Mouse (Mus musculus) liver, embryonic 13.5 days (tissue): Measurements from ENCODE around the gene 1110059E24Rik. TPM values are rescaled to one million over a fixed set of nuclear protein-coding genes. Genes with fewer than 3 reads are reported as not detected.
A peak's percentile ranks its signal among the peaks of the same experiment; 100 is the strongest.

ENCODE experiments used
- ATAC-seq: fragments of 200-750 bp; cut with Nextera tagmentation; 2 replicates; pipeline ENCODE4 v1.8.0; 2017; ENCODE audit warnings: low read depth, mild to moderate bottlenecking, moderate number of reproducible peaks, moderate library complexity
- DNase-seq: peaks from one replicate; pipeline ENCODE4 v3.0.0; 2022
- H3K27ac ChIP-seq: fragments of 300-500 bp; sonication (generic); 2 replicates; pipeline ENCODE4 v1.5.1; 2015; ENCODE audit warnings: moderate library complexity, mild to moderate bottlenecking, inconsistent platforms
- H3K27me3 ChIP-seq: fragments of 300-500 bp; sonication (generic); 2 replicates; pipeline ENCODE4 v1.6.1; 2015; ENCODE audit warnings: mild to moderate bottlenecking, inconsistent platforms
- H3K36me3 ChIP-seq: fragments of 300-500 bp; sonication (generic); 2 replicates; pipeline ENCODE4 v1.6.1; 2015; ENCODE audit warnings: mild to moderate bottlenecking, inconsistent platforms
- H3K4me1 ChIP-seq: fragments of 300-500 bp; sonication (generic); replicated peaks from 2 replicates; pipeline ENCODE4 v1.6.1; 2015; ENCODE audit warnings: inconsistent platforms
- H3K4me2 ChIP-seq: fragments of 300-500 bp; sonication (generic); 2 replicates; pipeline ENCODE4 v1.6.1; 2015; ENCODE audit warnings: inconsistent platforms, mild to moderate bottlenecking, moderate library complexity
- H3K4me3 ChIP-seq: fragments of 300-500 bp; sonication (generic); replicated peaks from 2 replicates; pipeline ENCODE4 v1.5.1; 2015; ENCODE audit warnings: mild to moderate bottlenecking, inconsistent platforms
- H3K9ac ChIP-seq: fragments of 300-500 bp; sonication (generic); 2 replicates; pipeline ENCODE4 v1.6.1; 2015; ENCODE audit warnings: mild to moderate bottlenecking, inconsistent platforms
- H3K9me3 ChIP-seq: fragments of 300-500 bp; sonication (generic); replicated peaks from 2 replicates; pipeline ENCODE4 v1.6.1; 2016; ENCODE audit warnings: inconsistent platforms
- WGBS: fragments of 180-500 bp; shearing (Covaris S2); methylation state at CpG from one replicate; pipeline ENCODE4 v1.1.7; 2015; ENCODE audit not compliant: insufficient replicate concordance; 5-methylcytosine and 5-hydroxymethylcytosine counted together
- polyA plus RNA-seq: library from polyadenylated mRNA; unstranded; fragments of >200 nt; fragmentation: Nextera tagmentation; extraction: Ambion mirVana; gene quantifications from 2 replicates; pipeline ENCODE4 v1.2.1, GENCODE M21; 2015

Gene 1110059E24Rik
- polyA plus RNA-seq, result 17.2 and 19.1 TPM in 2 replicates

DNA sequence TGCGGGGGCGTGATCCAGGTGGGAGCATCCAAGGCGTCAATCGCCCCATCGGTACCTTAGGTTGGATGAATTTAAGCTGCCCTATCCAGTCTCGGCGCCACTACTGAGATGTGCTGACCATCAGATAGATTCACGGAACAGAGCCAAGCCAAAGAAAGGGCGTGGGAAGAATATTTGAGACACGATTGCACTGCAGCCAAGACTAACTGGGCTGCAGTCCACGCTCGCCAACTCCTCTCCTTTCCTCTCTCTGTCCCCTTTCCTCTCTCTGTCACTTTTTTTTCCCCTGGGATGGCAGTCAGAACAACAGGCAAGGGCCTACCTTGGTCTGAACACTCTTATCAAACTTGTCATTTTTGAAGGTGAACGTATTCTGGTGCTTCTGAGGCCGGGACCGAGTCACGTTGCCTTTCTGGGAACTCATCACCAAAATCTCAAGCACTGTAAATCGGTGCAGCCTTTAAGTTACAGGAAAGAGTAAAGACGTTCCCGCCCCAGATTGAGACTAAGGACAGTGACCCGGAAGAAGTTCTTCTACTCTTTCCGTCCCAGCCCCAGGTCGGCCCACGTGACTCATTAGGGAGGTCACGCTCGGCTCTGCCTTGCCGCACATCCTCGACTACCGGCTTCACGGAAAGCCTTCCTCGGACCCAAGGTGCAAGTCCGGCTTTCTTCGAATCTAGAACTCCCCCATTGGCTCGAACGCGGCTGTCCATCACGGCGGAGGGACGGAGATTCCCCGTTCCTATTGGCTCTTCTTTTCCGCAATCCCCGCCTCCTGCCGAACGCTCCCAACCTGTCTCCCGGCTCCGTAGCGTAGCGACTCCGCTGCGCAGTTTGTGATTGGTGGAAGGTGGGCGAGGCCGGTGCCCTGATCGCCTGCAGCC is at the start of gene 1110059E24Rik:
Gene 1110059E24Rik, minus strand, starts transcription at position 692 of the 887 bp plus-strand sequence.
- Histone ChIP-seq H3K4me2 (peak within 1 kb of the TSS; percentile 97), H3K9ac (peak within 1 kb of the TSS; percentile 90), H3K4me1 (peaks cover 45% of the 10 kb centered on the region), H3K9me3 (no peaks in the 10 kb centered on the region), H3K4me3 (peak within 1 kb of the TSS; percentile 86), H3K27me3 (no peaks in the 10 kb centered on the region), H3K36me3 (no peaks in the 10 kb centered on the region), H3K27ac (peak within 1 kb of the TSS; percentile 90)
- peak; percentile 99 for ATAC-seq
- 4% methylated on average over 52 of the region's 52 CpGs for WGBS
- peak; percentile 94 for DNase-seq

DNA sequence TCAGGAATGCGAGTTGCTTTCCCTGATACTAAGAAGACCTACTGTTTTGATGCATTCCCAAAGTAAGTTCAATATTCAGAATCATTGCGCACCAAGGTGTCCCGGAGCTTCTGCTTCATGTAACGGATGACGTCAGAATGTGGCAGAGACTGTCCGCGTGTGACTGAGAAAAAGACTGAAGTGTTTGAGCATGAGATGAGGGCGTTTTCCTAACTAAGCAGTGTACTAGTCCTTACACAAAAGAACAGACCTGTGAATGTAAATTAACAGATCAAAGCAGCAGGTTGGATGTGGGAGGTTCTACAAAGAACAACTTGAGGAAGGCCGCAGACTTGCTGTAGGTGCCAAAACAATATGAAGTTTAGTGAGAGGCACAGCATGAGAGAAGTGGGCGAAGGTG is 28.2 kb upstream of the 1110059E24Rik start:
- Histone ChIP-seq H3K9me3 (no peaks in the 10 kb centered on the region), H3K27me3 (no peaks in the 10 kb centered on the region), H3K36me3 (peaks cover 6% of the 10 kb centered on the region; the same call in 1 of the 2 replicates), H3K9ac (no peak overlapping the region), H3K4me1 (no peaks in the 10 kb centered on the region), H3K4me3 (no peak overlapping the region), H3K4me2 (no peak overlapping the region), H3K27ac (no peak overlapping the region)
- WGBS, result 83% methylated on average over 10 of the region's 10 CpGs
- no peak for ATAC-seq
- no peak for DNase-seq

DNA sequence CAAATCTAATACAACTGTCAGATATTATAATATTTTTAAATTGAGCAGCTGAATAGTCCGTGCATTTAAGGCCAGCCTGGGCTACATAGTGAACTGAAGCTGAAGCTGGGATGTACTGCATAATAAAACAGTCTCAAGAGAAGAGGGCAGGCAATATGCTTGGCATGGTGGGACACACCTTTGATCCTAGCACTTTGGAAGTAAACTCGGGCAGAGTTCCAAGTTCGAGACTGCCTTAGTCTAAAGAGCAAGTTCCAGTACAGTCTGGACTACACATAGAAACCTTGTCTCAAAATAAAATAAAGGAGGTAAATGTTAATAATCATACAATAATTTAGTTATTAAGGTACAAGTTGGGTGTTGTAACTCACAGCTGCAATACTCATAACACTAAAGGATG is 27.3 kb upstream of the 1110059E24Rik start:
- ATAC-seq (no peak), DNase-seq (no peak)
- H3K9me3 ChIP-seq, result no peaks in the 10 kb centered on the region; the same call in 1 of the 2 replicates
- peaks cover 6% of the 10 kb centered on the region; the same call in 1 of the 2 replicates for H3K36me3 ChIP-seq
- no peak overlapping the region for H3K9ac ChIP-seq
- no peak overlapping the region for H3K4me3 ChIP-seq
- no peaks in the 10 kb centered on the region for H3K4me1 ChIP-seq
- H3K27ac ChIP-seq, result no peak overlapping the region
- H3K4me2 ChIP-seq, result no peak overlapping the region
- WGBS, result 77% methylated on average over 3 of the region's 3 CpGs
- no peaks in the 10 kb centered on the region for H3K27me3 ChIP-seq

DNA sequence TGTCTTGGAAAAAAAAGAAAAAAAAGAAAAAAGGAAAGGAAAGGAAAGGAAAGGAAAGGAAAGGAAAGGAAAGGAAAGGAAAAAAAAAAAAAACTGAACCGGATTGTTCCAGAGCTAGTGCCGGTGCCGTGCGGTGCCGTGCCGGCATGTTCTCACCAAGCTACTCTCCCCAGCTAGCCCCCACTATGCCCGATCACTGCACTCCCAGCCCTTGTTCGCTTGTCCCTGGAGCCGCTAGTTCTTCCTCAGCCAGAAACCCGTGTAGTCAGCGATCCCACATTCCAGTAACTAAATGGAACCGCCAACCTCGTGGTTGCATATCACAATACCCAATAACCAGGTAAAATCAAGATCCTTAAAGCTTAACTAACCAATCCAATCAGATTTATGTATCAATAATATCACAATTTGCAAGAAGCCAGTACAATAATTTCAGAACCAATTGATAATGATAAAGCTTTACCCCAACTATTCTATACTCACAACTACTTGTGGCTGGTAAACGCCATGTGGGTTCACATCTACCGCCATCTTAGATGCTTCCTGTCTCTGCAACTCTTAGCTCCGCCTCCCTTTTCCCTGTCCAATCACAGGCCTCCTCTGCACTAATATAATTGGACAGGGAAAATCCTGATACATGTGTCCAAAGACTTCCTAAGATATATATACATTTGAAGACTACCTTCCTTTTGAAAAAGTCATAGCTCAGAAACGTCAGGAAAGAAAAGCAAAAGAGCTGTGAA is 21.7 kb upstream of the 1110059E24Rik start:
- ATAC-seq (no peak), DNase-seq (no peak)
- 86% methylated on average over 17 of the region's 17 CpGs for WGBS
- no peak overlapping the region for H3K4me2 ChIP-seq
- no peaks in the 10 kb centered on the region for H3K27me3 ChIP-seq
- H3K9me3 ChIP-seq, result no peaks in the 10 kb centered on the region; the same call in 1 of the 2 replicates
- H3K36me3 ChIP-seq, result 0 out of 2 replicates have a peak, but pooled peaks cover 8% of the 10 kb centered on the region
- H3K9ac ChIP-seq, result no peak overlapping the region
- H3K4me1 ChIP-seq, result peaks cover 5% of the 10 kb centered on the region; the same call in 1 of the 2 replicates
- H3K27ac ChIP-seq, result no peak overlapping the region
- no peak overlapping the region for H3K4me3 ChIP-seq

DNA sequence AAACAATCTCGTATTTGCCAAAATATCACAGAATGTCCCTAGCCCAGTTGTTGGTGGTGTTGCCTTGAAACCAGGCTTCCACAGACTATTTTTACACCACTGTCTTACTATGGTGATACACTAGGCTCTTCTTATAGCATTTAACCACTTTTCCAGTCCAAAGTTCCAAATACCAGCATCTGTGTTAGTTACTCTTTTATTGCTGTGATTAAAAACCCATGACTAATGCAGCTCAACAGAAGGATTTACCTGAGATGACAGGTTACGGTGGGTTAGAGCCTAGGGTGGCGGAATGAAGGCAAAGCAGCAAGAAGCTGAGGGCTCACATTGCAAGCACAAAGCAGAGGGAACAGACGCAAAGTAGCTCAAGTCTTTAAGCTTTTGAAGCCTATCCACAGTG is 16.9 kb upstream of the 1110059E24Rik start:
- 82% methylated on average over 4 of the region's 4 CpGs for WGBS
- Histone ChIP-seq H3K27me3 (no peaks in the 10 kb centered on the region), H3K4me3 (no peak overlapping the region), H3K9ac (no peak overlapping the region), H3K4me2 (no peak overlapping the region), H3K4me1 (peaks cover 5% of the 10 kb centered on the region; the same call in 1 of the 2 replicates), H3K36me3 (0 out of 2 replicates have a peak, but pooled peaks cover 2% of the 10 kb centered on the region), H3K27ac (no peak overlapping the region), H3K9me3 (no peaks in the 10 kb centered on the region)
- ATAC-seq (no peak), DNase-seq (no peak)

DNA sequence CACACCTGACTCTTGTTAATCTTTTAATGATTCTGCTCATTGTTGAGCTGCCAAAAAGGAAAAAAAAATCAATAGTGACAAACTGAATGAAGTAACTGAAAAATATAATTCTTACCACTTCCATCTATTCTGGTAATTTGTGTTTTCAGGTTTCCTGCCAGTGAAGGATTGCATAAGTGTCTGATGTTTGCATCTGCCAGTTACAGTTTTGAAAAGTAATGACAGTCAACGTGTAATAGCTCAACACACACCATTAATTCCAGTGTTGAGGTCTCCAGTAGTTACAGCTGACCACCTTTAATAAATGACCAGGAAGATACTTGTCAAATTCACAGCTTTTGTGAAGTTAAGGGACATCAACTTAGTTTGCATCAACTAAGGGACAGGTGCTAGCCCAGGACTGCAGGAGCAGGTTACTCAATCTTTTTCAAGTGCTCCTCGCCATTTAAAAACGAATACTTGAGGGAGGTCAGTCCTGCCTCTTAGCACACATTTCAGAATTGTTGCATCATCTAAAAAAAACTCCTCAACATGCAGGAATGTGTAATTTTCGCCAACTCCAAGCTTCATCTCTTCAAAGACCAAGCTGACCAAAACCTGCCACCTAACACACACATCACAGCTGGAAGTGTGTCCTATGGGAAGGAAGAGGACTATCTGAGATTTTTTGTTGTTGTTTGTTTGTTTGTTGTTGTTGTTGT is 11.1 kb upstream of the 1110059E24Rik start:
- Histone ChIP-seq H3K4me3 (no peak overlapping the region), H3K27ac (no peak overlapping the region), H3K4me2 (no peak overlapping the region), H3K9ac (no peak overlapping the region), H3K4me1 (peaks cover 8% of the 10 kb centered on the region; the same call in 1 of the 2 replicates), H3K36me3 (no peaks in the 10 kb centered on the region), H3K9me3 (no peaks in the 10 kb centered on the region), H3K27me3 (no peaks in the 10 kb centered on the region)
- DNase-seq (no peak), ATAC-seq (no peak)
- 61% methylated on average over 4 of the region's 4 CpGs for WGBS

DNA sequence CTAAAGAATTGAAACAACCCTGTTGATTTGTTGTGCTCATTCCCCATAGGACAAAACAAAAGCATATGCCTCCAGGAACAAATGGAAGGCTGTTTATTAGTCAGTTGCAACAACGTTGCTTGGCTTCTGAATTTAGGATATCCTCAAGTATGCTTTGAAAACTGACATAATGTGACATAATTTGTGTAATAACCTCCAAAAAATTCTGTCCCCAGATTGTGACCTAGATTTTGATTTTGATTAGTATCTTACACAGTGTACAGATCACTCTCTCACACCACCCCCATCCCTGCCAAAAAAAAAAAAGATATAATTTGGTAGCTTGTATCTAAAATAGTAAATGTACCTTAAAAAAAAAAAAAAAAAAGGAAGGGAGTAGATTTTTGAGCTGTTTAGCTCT is 8.0 kb upstream of the 1110059E24Rik start:
- Histone ChIP-seq H3K27me3 (no peaks in the 10 kb centered on the region), H3K9ac (no peak overlapping the region), H3K27ac (no peak overlapping the region), H3K4me2 (no peak overlapping the region), H3K36me3 (no peaks in the 10 kb centered on the region), H3K4me3 (no peak overlapping the region), H3K4me1 (peaks cover 13% of the 10 kb centered on the region; the same call in 1 of the 2 replicates), H3K9me3 (no peaks in the 10 kb centered on the region)
- WGBS, result 80% methylated on average over 1 of the region's 1 CpGs
- DNase-seq (no peak), ATAC-seq (no peak)

DNA sequence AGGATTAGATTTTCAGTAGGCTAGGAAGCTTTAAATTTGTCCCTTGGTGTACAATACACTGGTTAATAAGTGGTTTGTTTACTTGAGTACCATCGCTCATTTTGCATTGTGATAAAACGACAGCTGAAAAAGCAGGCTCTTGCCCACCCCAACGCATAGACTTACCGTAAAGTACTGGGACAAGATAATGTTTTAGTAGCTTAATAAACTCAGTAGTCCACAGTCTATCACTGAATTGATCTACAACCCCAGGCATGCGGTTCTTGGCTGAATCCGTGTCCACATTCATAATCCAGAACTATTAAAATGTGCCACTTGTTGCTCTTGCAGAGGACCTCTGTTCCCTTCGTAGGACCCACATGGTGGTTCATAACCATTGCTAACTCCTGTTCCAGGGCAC is 2.0 kb upstream of the 1110059E24Rik start:
- no peak overlapping the region for H3K27ac ChIP-seq
- peak overlapping the region; percentile 86 for H3K4me3 ChIP-seq
- no peaks in the 10 kb centered on the region for H3K9me3 ChIP-seq
- WGBS, result 45% methylated on average over 7 of the region's 7 CpGs
- H3K9ac ChIP-seq, result no peak overlapping the region; the same call in 1 of the 2 replicates
- ATAC-seq (no peak), DNase-seq (no peak)
- no peaks in the 10 kb centered on the region for H3K27me3 ChIP-seq
- H3K4me2 ChIP-seq, result peak overlapping the region; percentile 97
- H3K36me3 ChIP-seq, result no peaks in the 10 kb centered on the region
- peaks cover 39% of the 10 kb centered on the region for H3K4me1 ChIP-seq

DNA sequence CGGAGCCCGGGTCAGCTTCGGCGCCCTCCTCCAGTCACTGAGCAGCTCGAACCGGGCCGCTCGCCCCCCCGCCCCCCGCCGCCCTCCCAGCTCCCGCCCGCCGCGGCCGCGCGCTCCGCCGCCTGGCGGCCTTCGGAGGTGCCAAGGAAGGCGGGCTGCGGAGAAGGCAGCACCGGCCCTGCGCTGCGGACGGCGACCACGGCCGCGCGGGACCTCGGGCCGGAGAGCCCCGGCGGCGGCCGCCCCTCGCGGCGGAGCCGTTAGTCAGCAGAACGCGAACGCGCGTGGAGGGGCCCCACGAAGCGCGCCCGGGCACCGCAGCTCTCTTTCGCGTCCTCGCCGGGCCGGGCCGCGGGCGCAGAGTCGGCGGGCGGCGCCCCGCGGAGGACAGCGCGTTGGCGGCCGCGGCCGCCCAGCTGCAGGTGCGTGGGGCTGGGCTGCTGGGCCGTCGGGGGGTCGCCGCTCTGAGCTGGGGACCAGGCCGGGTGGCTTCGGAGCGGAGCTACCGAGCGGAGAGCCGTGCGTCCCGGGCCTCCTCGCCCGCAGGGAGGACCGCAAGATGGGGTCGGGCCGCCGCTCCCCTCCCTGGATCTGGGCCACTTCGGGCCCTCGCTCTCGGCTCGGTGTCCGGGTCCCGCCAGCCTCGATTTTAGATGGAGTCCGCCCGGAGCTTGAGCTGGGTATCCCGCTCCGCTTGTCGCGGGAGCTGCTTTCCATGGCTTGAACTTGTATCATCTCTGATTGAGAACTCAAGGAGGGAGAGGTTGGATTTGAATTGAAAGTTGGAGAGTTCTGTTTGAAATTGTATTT is 601 bp upstream of the 1110059E24Rik start, which contains the start of gene Abhd17b:
Gene Abhd17b, plus strand, starts transcription at position 14 of the 810 bp plus-strand sequence.
- Histone ChIP-seq H3K4me3 (peak within 1 kb of the TSS; percentile 86), H3K4me1 (peaks cover 40% of the 10 kb centered on the region), H3K4me2 (peak within 1 kb of the TSS; percentile 97), H3K27ac (peak within 1 kb of the TSS; percentile 90), H3K9me3 (no peaks in the 10 kb centered on the region), H3K9ac (peak within 1 kb of the TSS; percentile 90), H3K27me3 (no peaks in the 10 kb centered on the region), H3K36me3 (no peaks in the 10 kb centered on the region)
- ATAC-seq, result peak; percentile 39
- DNase-seq, result no peak
- under 1% methylated on average over 93 of the region's 105 CpGs for WGBS

DNA sequence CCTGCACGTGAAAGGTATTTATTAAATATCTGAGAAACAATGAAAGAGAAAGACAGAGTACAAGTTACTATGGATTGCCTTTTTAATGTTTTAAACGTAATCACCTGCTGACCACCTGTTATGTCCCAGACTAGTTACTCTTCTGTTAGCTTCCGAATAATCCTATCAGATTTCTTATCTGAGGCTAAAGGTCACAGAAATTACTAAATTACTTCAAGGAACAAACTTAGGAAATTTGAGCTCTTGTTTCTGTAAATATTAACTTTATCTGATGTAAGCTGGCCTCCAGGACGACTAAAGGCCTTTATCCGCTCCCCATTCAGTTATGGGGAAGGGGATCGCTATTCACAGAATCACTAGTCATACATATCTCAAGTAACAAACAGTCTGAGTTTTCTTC is 1.1 kb downstream of the 1110059E24Rik start:
- 39% methylated on average over 6 of the region's 6 CpGs for WGBS

More for the DNA sequence above, 1.1 kb downstream of the 1110059E24Rik start:
- no peaks in the 10 kb centered on the region for H3K27me3 ChIP-seq
- DNase-seq (no peak), ATAC-seq (no peak)
- peak overlapping the region; percentile 86 for H3K4me3 ChIP-seq
- H3K36me3 ChIP-seq, result no peaks in the 10 kb centered on the region
- H3K9me3 ChIP-seq, result no peaks in the 10 kb centered on the region
- no peak overlapping the region for H3K27ac ChIP-seq
- peak overlapping the region; percentile 77 for H3K9ac ChIP-seq
- H3K4me2 ChIP-seq, result peak overlapping the region; percentile 97
- H3K4me1 ChIP-seq, result peaks cover 48% of the 10 kb centered on the region
